Mouse (Mus musculus) lung, postnatal 0 days (tissue): ENCODE measurements at regions not wholly inside any gene's neighbourhood (a gene's known extent, or its start where the extent isn't known, plus 50 kb on each side); places are given as distances from the start of the nearest gene placed in this dataset.

Source experiments
- CTCF ChIP-seq: IDR thresholded peaks from 2 replicates; pipeline ENCODE4 v1.5.1; 2016; ENCODE audit warnings: antibody characterized with exemption, mild to moderate bottlenecking
- EP300 ChIP-seq: IDR thresholded peaks from 2 replicates; pipeline ENCODE4 v1.6.1; 2016; ENCODE audit warnings: antibody characterized with exemption, mild to moderate bottlenecking, control low read depth

GRCm38 (mm10) chr7:73650909-73651308, 89.2 kb upstream of the Fam174b start:
- TF ChIP-seq CTCF (no peak), EP300 (no peak)
